Mouse (Mus musculus) heart, postnatal 25 days (tissue): ENCODE results near the gene Spen. TPM values are rescaled to one million over a fixed set of nuclear protein-coding genes. Genes with fewer than 3 reads are reported as not detected.

Experiments
- DNase-seq: peaks from one replicate; pipeline ENCODE4 v3.0.0; 2022; ENCODE audit warnings: low spot score
- intact Hi-C: fragments of 180-260 bp; cut with DNase I; formaldehyde crosslinking; loops from one replicate; pipeline ENCODE4 v1.15.1; 2025
- total RNA-seq, 2 experiments: library from RNA; stranded (reverse); gene quantifications; 2 replicates each; pipeline ENCODE4 v1.2.3; 2021

The Spen gene
- total RNA-seq, 2 experiments from 2014 or later: 27.3 to 29.7 TPM

DNA sequence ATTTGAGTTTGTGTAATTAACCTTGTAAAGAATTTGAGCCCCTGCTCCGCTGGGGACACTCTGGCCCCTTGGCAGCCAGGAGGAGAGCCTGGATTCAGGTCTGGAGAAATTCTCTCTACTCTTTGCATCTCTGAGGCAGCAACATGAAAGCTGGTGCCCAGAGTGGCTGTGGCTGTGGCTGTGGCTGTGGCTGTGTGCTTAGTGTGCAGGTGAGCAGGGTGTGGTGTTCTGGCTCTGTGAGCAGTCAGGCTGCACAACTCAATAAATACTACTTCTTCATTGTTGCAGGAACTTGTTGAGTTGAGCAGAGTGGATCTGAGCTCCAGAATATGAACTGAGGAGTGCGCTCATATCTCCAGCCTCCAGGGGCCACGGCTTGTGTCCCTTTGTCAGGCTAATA is 79.5 kb downstream of the Spen start:
- intact Hi-C loops: no loop called here

DNA sequence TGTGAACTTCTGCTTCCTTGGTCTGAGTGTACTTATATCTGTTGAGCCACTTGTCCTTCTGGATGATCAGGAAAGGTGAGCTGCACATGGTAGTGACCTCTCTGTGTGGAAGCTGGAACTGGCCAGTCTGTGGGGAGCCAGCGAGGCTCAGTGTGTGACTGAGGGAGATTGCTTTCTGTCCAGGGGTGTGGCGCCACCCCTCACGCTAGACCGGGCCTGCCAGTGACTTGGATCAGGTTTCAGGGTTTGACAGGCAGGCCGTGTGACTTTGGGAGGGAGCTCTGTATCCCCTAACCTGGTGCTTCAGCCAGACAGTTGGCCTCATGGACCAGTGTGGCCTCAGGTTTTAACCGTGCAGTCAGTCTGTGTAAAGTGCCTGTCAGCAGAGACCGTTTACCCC is 80.2 kb downstream of the Spen start:
- no peak for DNase-seq
- intact Hi-C loops: no loop called here

More for the DNA sequence above, 79.5 kb downstream of the Spen start:
- no peak for DNase-seq

DNA sequence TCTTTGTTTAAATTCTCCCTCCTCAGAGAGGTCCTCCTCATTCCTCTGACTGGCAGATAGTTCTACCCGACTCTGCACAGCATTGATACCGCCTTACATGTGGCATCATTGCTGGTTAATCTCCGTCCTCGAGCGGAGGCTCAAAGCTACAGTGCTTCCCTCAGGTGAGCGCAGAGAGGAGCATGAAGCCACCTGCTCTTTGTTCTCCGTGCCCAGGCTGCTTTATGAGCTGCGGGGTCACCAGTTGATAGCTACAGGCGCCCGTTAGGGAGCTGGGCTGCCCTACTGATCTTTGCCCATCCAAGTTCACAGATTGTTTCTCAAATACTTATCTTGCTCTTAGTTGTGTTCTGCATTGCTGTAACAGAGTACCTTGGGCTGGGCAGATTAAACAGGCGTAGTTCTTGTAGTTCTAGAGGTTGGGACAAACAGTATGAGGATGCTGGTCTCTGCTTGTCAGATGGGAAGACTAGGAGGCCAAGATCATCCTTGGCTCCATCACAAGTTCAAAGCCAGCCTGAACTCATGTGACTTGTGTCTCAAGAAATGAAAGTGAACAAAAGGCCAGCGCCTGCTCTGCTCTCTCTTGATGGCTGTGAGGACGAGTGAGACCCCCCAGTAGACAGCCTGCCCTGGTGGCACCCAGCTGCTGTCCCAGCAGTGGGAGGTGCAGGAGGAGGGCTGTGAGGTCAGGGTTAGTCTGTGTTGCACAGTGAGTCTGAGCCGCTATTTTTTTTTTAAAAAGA is 82.0 kb downstream of the Spen start:
- intact Hi-C loops: no loop called here
- DNase-seq: no peak

DNA sequence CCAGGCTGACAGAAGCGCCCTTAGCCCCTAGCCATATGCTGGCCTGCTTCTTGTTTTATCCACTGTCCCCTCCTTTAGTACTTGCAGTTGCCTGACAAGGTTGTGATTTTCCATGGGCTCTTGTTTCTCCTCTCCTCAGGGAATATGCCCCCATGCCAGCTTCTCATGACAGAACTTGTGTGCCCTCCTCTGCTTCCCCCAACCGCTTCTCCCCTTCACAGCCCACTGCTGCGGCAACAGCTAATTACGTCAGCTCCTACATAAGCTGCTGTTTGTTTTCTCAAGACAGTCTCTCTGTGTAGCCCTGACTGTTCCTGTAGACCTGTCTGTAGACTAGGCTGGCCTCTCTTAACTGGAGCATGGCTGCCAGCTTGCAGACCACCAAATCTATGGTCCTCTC is 82.9 kb downstream of the Spen start:
- DNase-seq: no peak
- intact Hi-C loops: no loop called here

DNA sequence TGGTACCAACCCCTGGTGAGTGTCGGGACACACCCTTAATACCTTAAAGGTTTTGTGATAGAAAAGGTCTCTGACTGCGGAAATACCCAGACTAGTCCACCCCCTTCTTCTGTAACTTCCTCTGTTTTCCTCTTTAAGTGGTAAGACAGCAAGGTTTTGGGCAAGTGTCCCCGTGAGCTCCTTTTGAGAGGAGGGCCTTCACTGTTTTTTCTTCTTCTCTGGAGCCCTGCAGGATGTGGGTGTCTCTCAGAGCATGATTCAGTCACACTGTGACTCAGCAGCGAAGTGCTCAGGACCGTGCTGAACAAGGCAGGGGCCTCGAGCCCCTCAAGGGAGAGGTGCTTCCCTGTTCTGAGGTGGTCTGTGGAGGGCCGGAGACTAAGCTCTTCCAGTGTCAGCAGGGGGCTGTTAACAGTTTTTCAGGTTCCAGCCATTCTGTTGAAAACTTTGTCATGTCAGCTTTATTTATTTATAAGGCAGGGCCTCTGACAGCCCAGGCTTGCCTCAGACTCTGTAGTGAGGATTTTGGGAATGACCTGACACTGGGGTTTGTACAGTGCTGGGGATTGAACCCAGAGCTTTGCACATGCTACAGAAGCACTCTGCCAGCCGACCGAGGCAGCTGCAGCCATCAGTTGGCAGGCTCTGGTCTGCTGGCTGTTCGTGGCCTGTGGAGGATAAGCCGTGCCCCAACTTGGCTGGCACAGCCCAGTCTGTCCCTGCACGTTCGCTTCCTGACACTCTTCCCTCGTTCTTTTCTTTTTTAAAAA is 83.6 kb downstream of the Spen start:
- intact Hi-C loops: no loop called here
- no peak for DNase-seq

DNA sequence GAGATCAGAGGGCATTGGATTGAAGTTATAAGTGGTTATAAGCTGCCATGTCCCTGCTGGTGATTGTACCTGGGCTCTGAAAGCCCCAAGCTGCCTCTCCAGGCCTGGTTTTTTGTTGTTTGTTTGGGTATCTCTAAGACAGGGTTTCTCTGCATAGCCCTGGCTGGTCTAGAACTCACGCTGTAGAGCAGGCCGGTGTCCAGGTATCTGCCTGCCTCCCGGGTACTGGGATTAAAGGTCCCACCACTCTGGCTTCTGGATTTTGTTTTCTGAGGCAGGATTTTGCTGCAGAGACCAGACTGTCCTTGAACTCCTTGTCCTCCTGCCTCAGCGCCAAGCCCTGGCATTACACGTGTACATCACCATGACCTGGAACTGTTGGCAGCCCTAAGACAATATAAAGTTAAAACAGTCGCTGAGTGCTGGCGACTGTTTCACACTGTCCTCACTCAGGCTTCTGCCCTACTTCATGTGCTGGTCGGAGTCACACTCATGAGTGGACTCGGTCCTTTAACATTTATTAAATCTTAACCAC is 86.4 kb downstream of the Spen start:
- DNase-seq: no peak
- intact Hi-C loops: no loop called here

DNA sequence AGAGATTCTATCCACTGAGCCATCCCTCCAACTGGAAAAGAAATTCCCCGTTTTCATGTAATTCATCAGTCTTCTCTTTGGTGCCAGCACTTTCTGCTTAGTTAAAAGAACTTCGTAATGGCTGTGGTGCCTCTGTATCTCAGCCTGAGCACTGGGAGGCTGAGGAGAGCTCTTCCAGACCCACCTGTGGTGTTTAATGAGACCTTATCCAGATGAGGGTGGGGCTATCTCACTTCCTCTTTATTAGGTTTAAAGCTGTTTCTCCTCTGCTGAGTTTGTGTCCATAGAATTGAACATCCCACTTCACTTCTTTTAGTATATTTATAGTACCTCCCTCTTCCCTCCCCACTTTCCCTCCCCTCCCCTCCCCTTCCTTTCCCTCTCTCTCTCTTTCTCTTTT is 87.1 kb downstream of the Spen start:
- intact Hi-C loops: no loop called here
- DNase-seq: no peak

DNA sequence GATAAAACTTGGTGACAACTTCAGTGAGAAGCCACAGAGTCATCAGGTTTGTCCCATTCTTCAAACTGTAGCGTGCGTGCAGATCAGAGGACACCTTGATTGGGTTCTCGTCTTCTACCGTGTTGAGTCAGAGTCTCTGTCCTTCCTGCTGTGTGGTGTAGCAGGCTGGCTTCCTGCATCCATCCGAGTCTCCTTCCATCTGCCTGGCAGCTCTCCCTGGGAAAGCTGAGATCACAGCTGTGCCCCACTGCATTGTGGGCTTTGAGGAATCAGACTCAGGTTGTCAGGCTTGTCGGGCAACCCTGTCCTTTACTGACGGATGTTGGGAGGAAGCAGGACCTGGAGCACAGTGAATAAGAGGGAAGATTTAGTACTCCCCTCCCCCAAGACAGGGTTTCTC is 92.2 kb downstream of the Spen start:
- DNase-seq: no peak
- intact Hi-C loops: no loop called here

DNA sequence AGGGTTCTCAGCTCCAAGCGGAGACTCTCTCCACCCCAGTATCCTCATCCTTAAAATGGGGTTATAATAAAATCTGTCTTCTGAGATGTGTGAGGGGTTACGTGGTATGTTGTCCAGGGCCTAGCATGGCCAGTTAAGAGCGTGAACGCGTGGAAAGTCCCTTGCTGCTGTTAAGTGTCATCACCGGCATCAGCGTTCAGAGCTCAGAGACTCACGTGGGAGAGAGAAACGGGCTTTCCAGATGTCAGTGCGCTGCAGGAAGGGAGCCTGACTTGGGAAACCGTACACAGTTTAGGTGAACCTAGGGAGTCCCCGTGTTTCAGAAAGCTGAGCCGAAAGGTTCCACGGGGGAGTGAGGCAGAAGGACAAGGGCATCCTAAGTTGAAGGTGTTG is 93.1 kb downstream of the Spen start:
- DNase-seq: no peak
- intact Hi-C loops: no loop called here

DNA sequence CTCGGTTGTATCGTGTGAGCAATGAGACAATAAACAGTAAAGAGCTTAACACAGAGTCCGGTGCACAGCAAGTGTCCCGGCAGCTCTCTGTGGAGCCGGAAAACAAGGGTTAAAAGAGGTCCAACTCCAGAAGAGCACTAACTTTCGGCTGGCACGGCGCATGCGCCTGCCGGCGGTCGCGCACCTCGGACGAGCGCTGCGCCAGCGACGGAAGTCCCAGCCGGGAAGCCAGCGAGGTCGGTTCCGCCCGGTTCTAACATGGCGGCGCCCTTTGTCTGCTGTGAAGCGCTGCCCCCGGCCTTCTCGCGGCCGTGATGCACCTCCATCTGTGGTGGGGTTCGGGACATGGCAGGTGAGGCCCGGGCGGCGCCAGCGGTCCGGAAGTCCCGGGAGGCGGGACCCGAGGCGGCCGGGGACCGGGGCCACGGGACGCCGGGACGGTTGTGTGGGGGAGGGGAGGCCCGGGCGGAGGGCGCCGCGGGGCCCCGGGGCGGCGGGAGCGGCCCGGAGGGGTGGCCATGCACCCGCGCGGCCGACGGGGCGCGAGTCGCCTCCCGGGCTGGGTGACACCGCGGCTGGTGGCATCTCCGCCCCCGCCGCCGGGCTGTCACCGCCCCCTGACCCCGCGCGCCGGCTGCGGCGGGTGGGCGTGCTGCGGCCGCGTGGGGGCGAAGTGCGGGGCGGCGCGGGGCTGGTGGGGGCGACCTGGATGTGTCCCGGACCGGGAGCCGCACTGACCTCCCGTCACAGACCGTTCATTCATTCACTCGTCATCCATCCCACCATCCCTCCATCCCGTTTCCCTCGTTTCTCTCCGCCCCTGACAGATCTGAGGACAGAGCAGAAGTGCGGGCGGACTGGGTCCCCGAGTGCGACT is 93.7 kb downstream of the Spen start, which contains the start of gene Zbtb17:
TSS of gene Zbtb17 (plus strand) at position 204 of the 877 bp plus-strand sequence.
- intact Hi-C loops: no loop called here

DNA sequence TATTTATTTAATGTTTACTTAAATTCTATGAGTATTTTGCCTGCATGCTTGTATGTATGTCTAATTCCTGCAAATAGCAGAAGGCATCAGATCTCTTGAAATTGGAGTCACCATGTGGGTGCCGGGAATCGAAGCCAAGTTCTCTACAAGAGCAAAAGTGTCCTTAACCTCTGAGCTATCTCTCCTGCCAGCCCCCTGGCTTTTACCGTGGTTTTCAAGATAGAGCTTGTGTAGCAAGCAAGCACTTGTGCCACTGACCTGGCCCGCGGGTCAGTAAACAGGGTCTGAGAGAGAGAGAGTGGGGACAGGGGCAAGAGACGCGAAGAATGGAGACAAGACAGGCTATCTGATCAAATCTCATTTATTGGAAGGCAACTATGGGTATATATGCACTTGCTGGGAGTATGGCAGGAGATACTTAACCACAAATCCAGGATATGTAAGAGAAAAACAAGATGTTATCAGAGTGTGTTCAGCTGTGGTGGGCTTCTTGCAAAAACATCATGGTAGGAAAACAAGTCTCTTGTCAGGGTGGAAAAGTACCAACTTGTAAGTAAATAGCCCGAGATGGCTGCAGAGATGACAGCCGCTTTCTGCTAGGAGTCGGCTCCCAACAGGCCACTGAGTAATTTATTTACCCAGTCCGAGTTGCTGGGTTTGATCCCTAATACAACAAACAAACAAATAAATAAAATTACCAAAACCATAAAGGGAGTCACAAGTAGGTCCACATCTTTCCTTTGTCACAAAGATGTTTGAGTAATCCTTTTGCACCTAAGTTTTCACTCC is 94.6 kb downstream of the Spen start:
- intact Hi-C loops: no loop called here
- DNase-seq: no peak

More for the DNA sequence above, 93.7 kb downstream of the Spen start, which contains the start of gene Zbtb17:
- DNase-seq: peak; percentile 78

DNA sequence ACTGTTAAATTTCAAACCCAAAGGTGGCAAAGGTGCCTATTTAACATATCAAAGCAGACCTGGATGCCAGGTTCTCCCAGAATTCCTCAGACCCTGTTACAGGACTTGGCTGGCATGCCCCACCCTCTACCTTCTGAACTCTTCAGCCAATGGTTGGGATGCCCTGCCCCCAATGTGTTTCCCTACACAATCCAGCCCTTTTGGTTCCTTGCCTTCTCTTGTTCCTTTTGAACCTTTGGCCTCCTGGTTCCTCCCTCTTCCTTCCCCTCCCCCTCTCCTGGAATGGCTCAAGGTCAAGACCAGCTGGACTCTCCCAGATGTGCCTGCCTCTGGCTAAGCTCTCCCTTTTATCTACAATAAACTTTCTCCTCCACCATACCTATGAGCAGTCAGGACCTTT is 97.5 kb downstream of the Spen start:
- intact Hi-C loops: no loop called here
- no peak for DNase-seq

DNA sequence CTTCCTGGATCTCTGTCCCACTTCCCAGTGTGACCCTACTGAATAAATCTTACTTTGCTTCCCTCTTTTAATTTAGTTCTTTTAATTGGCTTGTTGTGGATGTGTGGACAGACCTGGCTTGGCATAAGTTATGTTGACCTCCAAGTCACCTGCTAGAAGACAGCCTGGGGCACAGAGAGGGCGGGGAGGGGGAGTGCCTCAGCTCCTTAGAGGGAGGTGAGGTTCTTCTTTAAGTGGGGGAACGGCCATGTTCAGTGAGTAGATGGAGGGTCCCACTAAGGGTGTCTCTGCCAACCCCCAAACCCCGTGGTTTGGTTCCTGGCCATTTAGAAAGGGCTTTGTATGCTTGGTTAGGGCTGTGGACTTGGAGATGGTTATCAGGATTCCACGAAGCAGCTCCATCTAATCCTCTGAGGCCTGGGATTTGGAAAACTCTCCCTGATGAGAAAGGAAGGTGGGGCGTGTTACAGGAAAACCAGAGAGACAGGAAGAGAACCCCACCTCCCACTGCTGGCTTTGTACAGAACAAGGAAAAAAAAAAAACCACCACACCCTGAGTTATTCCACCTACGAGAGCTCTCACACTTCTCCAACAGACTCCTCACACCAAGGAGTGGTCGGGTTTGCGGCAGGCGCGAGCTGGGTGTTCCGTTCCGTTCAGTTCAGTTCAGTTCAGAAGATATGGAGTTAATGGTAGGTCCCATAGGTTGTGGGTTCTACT is 99.2 kb downstream of the Spen start:
- intact Hi-C loops: no loop called here

DNA sequence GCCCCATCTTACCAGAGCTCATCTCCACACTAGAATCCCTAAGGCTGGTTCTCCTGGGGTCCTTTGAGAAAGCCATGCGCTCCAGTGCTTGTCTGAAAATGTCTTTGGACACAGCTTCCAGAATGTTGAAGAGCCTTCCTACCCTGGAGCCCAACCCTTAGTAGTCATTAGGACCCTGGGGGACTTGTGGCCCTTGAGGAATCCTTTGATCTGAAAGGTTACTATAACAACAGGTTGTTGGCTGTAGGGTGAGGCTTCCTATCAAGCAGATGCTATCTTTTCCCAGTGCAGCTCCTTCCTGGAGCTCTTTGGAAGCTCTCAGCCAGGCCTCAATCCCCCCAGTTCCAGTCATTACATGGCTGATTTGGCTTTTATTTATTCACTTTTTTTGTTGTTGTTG is 102.4 kb downstream of the Spen start, which contains the start of gene Srarp:
TSS of gene Srarp (minus strand) at position 132 of the 400 bp plus-strand sequence.
- intact Hi-C loops: no loop called here
- no peak for DNase-seq

More for the DNA sequence above, 99.2 kb downstream of the Spen start:
- no peak for DNase-seq

DNA sequence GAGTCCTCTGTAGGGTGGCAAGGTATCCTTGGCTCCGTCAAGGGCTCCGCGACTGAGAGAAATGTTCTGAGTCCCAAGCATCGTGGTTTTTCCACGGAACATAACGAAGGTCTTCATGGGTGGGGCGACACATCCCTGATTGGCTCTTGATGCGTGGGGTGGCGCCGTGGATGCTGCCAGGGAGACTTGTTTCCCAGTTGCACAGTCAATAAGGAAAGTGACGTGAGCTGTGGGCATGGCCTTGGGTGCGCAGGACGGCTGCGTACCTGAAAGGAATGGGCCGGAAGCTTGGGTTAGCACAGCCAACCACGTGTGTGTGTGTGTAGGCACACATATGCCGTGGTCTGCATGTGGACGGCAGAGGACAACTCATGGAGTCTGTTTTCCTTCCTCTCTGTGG is 105.2 kb downstream of the Spen start:
- DNase-seq: no peak
- intact Hi-C loops: loop anchor here (1.0 kb wide), 1 partner anchor 142 kb away; no protein-coding TSS in a partner anchor

DNA sequence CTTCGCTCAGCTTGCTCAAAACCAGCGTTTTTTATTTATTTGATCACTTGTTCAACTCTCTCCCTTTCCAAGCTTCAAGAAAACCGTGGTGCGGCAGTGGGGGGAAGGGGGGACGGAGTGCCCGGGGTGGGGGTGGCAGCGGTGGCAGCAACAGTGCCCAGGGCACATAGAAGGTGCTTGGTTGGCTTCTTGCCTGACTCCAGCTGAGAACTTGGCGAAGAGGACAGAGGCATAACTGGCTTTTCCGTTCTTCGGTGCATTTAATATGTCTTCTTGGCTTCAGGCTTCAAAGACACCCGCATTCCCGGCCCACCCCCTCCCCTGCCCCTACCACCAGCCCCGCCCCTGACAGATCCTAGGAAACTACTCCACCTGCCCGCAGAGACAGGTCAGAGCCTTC is 105.7 kb downstream of the Spen start:
- no peak for DNase-seq
- intact Hi-C loops: loop anchor here (1.0 kb wide), 1 partner anchor 143 kb away; no protein-coding TSS in a partner anchor

DNA sequence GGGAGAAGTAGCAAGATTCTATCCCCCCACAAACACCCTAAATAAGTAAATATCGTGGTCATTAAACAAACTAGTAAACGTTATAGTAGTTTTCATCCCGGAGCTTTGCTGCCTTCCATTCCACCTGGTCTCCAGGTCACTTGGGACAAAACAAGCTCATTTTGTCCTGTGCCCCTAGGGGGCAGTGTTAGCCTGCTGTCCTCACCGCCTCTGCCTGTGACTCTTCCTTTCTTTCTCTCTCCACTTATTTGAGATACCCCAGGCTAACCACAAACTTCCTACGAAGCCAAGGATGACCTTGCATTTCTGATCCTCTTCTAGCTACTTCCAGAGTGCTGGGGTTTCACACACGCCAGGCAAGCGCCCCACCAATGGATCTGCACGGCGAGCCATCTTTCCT is 107.4 kb downstream of the Spen start:
- intact Hi-C loops: loop anchor here (1.0 to 2.0 kb wide), 2 partner anchors 24 to 129 kb away; no protein-coding TSS in a partner anchor
- no peak for DNase-seq

DNA sequence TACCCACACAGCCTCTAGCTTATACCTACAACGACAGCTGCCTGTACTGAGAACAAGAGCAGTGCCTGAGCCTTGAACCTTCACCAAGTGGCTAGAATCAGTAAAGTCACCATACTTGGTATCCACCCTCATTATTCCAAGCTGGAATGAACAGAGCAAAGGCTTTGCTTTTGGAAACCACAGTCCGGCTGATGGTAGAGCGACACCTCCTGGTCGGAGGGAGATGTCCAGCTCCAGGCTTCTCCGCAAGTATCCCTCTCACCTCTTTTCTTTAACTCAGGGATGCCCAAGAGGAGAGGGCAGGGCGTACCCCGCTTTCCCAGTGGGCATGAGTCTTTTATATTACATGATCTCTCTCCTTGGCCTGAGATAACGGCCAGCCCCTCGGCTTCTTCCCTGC is 108.5 kb downstream of the Spen start:
- intact Hi-C loops: loop anchor here (2.0 kb wide), 1 partner anchor 23 kb away; no protein-coding TSS in a partner anchor
- DNase-seq: no peak
